Mouse (Mus musculus): ENCODE results near the gene Fyb2.

Fyb2 gene

DNA sequence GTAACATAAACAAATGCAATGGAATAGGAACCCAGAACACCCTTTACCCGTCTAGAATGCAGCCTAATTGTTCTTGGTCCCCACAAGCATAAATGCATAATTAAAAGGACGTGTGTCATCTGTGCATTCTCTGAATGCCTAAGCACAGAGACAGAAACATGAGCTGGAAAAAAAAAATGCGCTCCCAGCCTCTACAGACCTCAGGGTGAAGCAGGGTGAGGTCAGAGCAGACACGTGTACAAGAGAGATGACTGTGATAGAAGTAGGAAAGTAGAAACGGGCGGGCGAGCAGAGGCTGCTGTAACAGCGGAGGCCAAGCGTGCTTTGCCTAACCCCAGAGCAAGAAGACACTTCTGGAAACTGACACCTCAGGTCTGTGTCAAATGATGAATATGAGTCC is 22.8 kb downstream of the Fyb2 start:
- intact Hi-C loops (cut with DNase I) = no loop called here

DNA sequence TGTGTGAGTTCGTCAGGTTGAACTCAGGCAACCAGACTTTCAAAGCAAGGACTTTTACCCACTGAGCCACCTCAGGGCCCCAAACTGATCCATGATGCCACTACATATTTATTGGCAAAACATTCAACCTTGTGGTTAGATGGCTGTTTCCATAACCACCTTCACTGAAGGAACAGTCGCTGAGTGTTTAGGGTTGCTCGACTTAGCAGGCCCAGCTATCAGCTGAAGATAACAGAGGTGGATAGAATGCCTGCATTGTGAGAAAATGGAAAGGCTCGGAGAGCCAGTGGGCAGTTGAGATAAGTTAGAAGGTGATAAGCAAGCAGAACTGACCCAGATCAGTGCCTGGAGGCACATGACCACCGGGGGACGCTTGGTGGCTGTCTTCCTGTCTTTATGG is 26.3 kb downstream of the Fyb2 start:
- intact Hi-C loops (cut with DNase I) = no loop called here

DNA sequence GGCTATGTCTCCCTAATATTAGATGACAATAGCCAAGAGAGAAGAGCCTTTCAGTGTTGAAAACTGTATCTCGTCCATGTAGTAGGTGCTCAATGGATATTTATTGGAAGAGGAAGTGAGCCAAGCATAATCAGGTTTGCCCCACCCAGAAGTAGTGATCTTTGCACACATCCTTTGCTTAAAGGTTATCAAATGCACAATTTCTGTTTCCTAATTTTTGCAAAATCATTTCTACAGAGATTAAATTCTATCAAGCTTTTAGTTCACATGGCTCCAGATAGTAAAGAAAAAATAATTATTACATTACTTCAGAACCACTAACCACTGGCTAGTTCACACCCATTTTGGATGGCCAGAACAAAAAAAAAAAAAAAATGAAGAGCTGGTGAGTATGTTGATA is 28.6 kb downstream of the Fyb2 start:
- intact Hi-C loops (cut with DNase I) = no loop called here

DNA sequence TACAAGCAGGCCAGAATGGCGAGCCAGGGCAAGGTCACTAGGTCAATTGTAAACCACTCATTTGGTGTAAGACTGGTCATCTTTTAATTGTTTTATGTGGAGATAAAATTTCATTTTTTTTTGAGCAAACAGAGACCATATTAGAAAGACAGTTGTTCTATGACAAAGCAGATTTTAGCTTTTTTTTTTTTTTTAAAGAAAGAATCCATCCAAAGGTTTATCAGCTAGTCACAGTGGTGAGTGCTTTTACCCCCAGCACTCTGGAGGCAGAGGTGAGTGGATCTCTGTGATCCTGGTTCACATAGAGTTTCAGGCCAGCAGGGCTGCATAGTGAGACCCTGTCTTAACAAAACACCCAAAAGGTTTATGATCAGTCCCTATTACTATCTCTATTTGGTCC is 31.2 kb downstream of the Fyb2 start:
- intact Hi-C loops (cut with DNase I) = no loop called here

DNA sequence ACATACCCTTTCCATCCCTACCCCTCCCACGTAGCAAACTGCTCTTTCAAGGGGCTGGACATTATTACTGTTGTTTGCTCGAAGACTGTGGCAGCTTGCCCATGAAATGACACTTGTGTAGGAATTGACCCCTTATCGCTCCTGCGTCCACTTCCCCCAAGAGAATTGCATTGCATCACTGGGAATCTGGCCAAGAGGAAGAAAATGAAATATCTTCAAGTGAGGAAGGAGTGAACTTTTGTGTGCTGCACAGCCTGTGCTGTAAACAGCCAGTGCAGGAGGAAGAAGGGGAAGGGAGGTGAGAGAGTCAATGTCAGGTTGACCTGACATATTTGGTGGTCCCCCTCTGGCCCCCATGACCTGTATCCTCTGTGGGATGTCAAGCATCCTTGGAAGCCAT is 35.6 kb downstream of the Fyb2 start:
- intact Hi-C loops (cut with DNase I) = no loop called here

DNA sequence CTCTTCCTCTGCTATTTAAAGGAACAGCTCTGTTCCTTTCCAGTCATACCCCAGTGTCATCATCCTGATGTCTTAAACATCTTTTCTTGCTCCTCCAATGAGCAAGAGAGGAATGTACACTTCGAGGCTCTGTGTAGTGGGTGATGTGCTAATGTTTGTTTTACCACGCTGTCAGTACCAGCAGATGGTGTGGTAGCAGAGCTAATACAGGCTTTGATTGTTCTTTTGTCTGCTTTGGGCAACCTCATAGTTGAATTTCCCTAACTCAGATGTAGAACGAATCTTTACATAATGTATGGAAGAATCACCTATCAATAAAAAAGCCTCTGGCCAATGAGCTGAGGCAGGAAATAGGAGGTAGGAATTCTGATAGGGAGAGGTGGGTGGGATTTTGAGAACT is 36.0 kb downstream of the Fyb2 start:
- intact Hi-C loops (cut with DNase I) = no loop called here

DNA sequence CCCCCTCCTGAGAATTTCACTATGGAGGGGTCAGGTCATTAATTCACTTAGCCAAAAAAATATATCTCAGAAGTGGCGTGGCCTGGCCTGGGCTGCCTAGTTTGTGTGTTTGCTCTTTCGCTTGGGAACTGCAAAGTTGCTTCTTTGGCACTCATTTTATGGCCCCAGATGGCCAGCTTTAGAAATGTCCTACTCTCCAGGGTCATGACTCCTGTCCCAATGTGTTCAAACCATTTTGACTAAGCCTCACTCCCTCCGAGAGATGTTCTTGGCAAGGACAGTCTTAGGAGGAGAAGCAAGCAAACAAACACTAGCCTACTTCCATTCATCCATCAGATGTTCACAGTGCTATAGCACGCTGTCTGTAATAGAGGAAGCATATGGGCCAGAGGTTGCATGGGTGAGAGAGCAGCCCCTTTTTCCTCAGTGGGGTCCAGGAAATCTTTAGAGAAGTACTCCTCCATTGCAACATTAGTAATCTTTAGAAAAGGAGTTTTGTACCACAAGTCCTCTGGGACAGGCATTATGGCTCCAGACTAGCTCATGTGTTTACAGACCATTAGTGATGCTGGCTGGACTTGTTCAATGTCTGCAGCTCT is 38.1 kb downstream of the Fyb2 start:
- intact Hi-C loops (cut with DNase I) = no loop called here

DNA sequence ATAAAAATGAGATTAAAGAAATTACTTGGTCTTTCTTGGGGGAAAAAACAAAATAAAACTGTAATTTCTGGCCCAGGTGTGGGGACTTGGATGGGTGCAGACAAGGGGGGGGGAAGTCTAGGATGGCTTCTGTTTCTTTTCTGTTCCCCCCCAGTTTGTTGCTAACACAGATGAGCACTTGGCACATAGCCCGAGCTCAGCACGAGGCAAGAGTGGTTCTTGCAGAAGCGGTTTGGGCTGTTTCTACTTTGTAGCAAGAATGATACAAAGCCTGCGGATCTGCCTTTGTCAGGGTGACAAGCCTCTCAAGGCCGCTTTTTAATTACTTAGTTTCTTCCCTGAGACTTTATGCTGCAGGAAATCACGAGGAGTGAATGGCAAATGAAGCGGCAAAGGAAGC is 43.4 kb downstream of the Fyb2 start:
- intact Hi-C loops (cut with DNase I) = loop anchor here (5.0 kb wide), 1 partner anchor 44 kb away; the partner anchor contains the start of gene Fyb2

DNA sequence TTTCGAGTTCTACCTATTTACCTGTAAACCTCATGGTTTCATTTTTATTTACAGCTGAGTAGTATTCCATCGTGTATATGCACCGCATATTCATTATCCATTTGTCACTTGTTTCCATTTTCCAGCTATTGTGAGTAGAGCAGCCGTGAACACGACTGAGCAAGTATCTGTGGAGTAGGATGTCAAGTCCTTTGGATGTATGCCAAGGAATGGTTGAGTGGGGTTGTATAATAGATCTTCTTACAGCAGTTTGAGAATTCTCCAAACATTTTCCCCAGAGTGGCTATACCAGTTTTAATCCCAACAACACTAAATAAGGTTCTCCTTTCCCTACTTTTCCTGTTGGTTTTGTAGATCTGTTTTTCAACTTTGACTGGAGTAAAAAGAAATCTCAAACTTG is 48.2 kb downstream of the Fyb2 start:
- intact Hi-C loops (cut with DNase I) = no loop called here

DNA sequence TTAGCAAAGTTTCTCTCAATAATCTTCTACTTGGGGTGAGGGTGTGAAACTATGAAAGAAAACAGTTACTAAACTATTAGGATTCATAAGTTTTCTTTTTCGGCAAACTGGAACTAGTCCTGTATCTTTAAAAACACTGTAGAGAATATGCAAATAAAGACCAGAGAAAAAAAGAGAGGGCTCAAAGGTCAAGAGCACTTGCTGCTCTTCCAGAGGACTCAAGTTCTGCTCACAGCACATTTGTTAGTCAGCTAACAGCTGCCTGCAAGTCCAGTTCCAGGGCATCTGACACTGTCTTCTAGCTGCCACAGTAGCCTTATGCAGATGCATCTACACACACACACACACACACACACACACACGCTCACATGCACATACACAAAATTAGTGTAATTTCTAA is 59.4 kb downstream of the Fyb2 start:
- intact Hi-C loops (cut with DNase I) = no loop called here

DNA sequence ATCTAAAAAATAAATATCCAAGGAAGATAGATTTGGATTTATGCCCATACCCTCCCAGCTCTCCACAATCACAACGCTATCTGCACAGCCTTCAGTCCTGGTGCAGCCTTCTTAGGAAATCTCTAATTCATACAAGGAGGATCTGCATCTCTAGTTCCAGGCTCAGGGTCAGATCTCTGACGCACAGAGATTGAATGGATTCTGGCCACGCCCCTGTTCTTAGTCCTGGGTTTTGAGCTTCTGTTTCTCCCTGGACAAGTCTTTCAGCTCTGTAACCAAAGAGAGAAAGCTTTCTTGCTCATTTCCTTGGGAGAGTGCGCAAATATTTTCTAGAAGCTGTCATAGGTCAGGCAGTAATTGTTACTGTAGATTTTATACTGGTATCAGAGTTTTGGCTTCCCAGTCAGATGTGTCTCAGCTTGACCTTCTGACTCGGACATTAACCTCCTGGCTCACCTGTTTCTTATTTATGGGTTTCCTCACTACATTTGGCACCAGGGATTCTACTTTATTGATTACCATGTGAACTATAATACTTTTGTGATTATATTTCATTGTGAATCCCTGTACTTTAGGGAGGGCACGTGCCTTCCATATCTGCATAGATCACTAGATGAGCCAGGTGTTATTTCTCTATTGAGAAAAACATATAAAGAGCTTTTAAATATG is 62.0 kb downstream of the Fyb2 start:
- intact Hi-C loops (cut with DNase I) = no loop called here

DNA sequence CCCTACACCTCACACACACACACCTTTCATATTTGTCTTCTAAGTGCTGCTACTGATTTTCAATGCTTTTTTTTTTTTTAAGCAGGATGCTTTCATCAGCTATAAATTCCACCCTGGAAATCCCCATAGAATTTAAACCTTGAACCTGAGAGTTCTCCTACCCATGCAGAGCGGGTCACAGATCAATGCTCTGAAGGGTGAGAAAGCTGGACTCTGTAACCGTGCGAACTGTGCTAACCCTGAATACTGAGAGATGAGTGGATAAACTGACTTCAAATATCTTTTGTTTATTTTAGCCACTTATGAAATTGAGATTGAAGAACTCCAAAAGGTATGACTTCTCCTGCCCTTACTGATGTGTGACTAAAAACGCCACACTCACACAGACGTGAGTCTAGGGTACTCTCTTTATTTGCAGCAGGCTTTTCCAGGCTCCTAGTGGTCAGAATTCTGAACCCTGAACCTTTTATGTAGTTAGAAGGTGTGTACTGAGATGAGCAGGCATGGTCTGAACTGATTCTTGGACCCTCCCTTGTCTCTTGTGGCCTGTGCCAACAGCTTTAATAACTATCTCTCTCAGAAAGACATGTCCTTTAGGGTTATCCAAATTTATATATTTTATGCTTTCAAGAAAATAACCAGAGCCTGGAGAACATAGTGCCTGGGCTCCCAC is 72.8 kb downstream of the Fyb2 start:
- intact Hi-C loops (cut with DNase I) = no loop called here

DNA sequence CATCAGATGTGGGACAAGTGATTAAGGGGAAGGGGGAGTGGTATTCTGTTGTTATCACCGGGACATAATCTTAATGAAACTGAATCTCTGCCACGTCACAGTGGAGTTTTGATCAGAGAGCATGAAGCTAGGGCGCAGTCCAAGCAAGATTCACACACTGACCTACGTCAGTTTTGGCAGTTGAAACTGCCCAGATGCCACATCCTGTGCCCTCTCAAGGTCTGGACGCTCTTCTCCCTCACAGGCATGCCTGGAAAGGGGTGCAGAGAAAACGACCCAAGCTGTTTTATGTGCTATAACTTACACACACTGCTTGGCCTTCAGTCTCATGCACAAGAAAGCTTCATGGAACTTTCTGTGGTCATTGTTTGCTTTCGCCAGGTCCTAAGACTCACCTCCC is 74.4 kb downstream of the Fyb2 start:
- intact Hi-C loops (cut with DNase I) = no loop called here

DNA sequence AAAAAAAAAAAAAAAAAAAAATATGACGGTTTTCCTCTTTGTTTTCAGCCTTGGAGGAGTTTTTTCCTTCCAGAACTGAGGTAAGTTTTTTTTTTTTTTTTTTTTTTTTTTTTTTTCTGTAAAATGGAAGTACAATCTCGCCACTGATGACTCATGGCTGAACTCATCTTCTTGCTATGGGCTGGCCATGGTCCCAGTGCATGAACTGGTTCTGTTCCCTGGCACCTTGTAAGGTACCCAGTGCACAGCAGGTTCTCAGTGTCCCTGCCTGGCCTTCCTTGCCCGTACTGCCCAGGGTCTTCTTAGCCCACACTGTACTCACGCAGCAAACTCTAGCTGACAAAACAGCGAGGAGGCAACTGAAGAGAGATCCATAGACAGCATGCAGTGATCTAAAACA is 74.8 kb downstream of the Fyb2 start:
- intact Hi-C loops (cut with DNase I) = no loop called here

DNA sequence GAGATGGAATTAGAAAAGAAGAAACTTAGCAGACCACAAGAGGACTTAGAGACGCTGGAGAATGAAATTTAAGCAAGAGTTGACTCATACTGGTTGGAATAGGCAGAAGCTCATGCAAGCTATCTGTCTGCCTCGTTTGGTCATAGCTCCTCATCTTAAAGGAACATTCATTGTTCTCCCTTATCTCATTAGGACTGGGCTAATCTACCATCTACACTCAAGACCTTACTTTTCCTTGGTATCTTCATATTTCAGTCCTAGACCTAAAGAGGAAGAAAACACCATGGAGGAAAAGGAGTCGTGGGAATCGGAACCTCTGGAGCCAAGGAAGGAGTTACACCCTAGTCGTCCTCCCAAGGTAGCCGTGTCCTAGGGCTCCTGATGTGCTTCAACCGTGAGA is 75.5 kb downstream of the Fyb2 start:
- intact Hi-C loops (cut with DNase I) = no loop called here

DNA sequence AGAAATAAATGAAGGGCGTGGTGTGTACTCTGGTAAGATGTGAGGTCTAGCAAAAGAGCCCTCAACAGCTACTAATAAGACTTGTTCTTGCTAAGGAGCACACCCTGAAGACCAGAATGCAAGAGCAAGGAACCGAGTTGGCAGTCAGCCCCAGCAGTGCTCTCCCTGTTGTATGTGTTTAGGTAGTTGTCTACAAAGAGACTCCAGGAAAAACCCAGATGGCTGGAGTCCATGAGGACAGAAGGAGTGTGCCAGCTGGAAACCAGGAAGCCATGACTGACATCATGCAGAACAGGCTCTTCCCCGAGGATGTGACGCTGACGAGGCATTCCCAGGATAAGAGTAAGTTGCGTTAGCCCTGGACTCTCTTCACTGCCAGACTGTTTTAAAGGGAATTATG is 76.8 kb downstream of the Fyb2 start:
- intact Hi-C loops (cut with DNase I) = no loop called here

DNA sequence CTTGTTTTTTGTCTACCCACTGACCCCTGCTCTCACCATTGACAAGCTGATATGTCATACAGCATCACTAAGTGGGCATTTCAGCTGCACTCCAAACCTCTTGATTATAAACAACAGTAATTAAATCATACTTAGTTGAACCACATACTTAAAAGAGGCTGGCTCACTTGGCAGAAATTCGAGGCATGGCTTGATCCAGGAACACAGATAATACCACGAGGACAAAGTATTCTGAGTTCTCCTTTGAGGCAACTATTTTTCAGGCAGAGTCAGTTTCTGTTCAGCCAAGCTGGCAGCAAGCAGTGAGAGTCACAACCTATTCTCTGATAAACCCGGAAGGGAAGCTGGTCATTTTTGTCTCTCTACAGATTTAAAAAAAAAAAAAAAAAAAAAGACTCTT is 77.4 kb downstream of the Fyb2 start:
- intact Hi-C loops (cut with DNase I) = no loop called here

DNA sequence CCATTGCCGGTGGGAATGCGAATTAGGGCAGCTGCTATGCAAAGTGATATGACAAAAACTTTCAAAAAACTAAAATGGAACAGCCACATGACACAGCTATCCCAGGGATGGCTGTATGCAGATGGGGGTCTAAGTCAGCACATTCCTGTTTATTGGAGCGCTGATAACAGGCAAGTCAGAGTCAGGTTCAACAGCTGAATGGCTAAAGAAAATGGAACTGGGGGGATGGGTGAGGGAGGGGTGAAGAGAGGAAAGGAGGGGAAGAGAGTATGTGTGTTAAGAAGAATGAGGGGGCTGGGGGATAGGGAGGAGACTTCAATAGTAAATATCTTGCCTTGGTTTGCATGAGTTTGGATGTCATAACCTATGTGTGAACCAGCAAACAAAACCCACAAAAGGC is 79.0 kb downstream of the Fyb2 start:
- intact Hi-C loops (cut with DNase I) = no loop called here

DNA sequence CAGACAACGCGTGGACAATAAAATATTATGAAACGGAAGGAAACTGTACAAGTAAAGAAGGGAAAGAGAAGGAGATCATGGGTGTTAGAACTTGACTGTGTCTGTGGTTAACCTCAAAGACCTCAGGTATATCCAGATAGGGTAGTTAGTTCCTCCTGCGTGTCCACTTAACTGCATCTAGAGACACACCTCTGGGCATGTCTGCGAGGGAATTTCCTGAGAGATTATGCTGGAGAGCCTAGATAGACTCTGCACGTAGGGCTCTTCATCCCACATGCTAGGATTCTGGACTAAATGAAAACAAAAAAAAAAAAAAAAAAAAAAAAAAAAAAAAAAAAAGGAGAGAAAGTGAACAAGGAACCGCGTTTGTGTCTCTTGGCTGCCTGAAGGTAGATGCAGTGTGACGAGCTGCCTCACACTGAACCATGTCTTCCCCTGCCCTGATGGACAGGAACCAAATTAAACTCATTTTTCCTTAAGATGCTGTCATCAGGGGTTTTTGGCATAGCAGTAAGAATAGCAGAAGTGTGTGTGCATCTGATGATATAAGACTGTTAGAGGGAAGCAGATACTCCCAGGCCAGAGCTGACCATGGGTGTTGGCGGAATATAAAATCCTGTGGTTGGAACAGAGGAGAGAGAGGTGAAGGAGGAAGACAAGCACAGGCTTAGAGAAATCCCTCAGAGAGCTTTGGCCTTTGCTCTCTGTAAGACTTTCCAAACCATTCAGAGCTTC is 80.1 kb downstream of the Fyb2 start:
- intact Hi-C loops (cut with DNase I) = no loop called here

DNA sequence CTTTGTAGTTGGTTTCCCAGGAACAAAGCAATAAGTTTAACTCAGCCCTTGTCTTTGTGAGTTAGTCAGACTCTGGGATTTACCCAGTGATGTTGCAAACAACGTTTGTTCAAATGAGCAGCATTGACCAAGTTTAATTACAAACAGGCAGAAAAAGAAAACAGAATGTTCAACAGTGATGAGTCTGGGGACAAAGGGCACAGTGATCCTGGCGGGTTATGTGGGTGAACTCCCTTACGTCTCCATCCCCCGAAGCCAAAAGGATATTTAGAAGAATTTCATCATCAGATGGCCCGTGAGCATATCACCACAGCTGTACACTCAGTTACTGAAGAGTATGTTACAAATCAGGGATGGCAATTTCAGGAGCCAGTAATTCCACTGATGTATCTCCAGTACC is 86.4 kb downstream of the Fyb2 start:
- intact Hi-C loops (cut with DNase I) = loop anchor here (5.0 kb wide), 1 partner anchor 87 kb away; the partner anchor contains the start of gene Fyb2

DNA sequence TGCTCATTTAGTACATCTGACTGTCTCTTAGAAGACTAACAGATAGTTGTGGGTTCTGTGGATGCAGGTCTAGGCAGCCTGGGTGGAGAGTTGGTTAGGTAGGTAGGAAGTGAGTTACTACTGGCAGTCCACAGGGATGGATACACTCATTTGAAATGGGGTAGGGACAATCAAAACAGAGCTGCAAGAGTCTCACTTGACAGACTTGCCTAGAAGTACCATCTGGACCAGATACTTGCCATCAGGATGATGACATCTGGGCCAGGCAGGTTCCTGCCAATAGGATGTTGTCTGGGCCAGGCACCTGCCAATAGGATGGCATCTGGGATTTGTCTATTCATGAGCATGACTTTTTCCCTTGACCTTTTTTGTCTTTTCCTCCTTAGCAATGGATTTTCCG is 88.5 kb downstream of the Fyb2 start:
- intact Hi-C loops (cut with DNase I) = loop anchor here (5.0 kb wide), 1 partner anchor 89 kb away; the partner anchor contains the start of gene Fyb2

DNA sequence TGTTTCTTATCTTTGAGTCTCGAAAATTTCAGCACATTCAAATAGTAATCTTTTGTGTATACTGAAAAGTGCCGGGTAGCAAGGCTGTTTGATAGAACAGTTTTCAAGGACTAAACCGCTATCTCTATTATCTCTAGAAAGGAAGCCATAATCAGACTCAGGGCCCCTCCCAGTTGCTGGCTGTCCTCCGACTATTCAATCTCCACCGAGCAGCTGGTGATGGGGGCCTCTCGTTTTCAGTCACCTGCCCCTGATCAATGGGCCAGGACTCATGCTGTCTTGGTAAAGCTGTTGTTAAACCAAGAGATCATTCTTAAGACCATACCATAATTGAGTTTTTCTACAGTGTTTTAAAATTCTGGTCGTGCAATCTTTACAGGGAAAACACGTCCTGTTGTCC is 90.9 kb downstream of the Fyb2 start:
- intact Hi-C loops (cut with DNase I) = loop anchor here (5.0 kb wide), 1 partner anchor 92 kb away; the partner anchor contains the start of gene Fyb2
